Mouse (Mus musculus) midbrain, postnatal 0 days (tissue): Measurements from ENCODE around the gene Itsn2. TPM values are rescaled to one million over a fixed set of nuclear protein-coding genes. Genes with fewer than 3 reads are reported as not detected.

Experiments used
- ATAC-seq: fragments of 200-750 bp; cut with Nextera tagmentation; 2 replicates; pipeline ENCODE4 v1.8.0; 2017; ENCODE audit warnings: moderate number of reproducible peaks, mild to moderate bottlenecking, moderate TSS enrichment, moderate library complexity; ENCODE audit not compliant: low FRiP score
- DNase-seq: peaks from one replicate; pipeline ENCODE4 v3.0.0-alpha.2; 2015; ENCODE audit warnings: low spot score
- H3K27ac ChIP-seq: fragments of 300-500 bp; sonication (generic); 2 replicates; pipeline ENCODE4 v1.5.1; 2014; ENCODE audit warnings: low read depth, mild to moderate bottlenecking, low read length, mixed read lengths
- H3K27me3 ChIP-seq: fragments of 300-500 bp; sonication (generic); 2 replicates; pipeline ENCODE4 v1.6.1; 2014; ENCODE audit warnings: low read length, control low read depth, mixed read lengths; ENCODE audit not compliant: insufficient read depth
- H3K36me3 ChIP-seq: fragments of 300-500 bp; sonication (generic); 2 replicates; pipeline ENCODE4 v1.6.1; 2014; ENCODE audit warnings: low read length, control low read depth, mixed read lengths; ENCODE audit not compliant: insufficient read depth
- H3K4me1 ChIP-seq: fragments of 300-500 bp; sonication (generic); 2 replicates; pipeline ENCODE4 v1.6.1; 2014; ENCODE audit warnings: mild to moderate bottlenecking, control low read depth, antibody characterized with exemption, low read length, mixed read lengths; ENCODE audit not compliant: insufficient read depth
- H3K4me2 ChIP-seq: fragments of 300-500 bp; sonication (generic); 2 replicates; pipeline ENCODE4 v1.6.1; 2014; ENCODE audit warnings: low read depth, mild to moderate bottlenecking, low read length, mixed read lengths; ENCODE audit not compliant: poor library complexity, severe bottlenecking
- H3K4me3 ChIP-seq: fragments of 300-500 bp; sonication (generic); 2 replicates; pipeline ENCODE4 v1.5.1; 2014; ENCODE audit warnings: low read depth, mild to moderate bottlenecking, low read length, moderate library complexity
- H3K9ac ChIP-seq: fragments of 300-500 bp; sonication (generic); replicated peaks from 2 replicates; pipeline ENCODE4 v1.6.1; 2014; ENCODE audit warnings: mild to moderate bottlenecking, low read length, moderate library complexity, mixed read lengths; ENCODE audit not compliant: poor library complexity, severe bottlenecking
- H3K9me3 ChIP-seq: fragments of 300-500 bp; sonication (generic); 2 replicates; pipeline ENCODE4 v1.6.1; 2016; ENCODE audit warnings: low read length, control low read depth
- CTCF ChIP-seq: IDR thresholded peaks from 2 replicates; pipeline ENCODE4 v1.5.1; 2016; ENCODE audit warnings: antibody characterized with exemption, mild to moderate bottlenecking
- WGBS: fragments of 180-500 bp; shearing (Covaris S2); extraction: QIAGEN DNeasy Blood & Tissue Kit; methylation state at CpG from one replicate; pipeline ENCODE4 v1.1.7; 2014; 5-methylcytosine and 5-hydroxymethylcytosine counted together
- polyA plus RNA-seq: library from polyadenylated mRNA; unstranded; fragments of >200 nt; fragmentation: Nextera tagmentation; extraction: Ambion mirVana; gene quantifications from 2 replicates; pipeline ENCODE4 v1.2.1, GENCODE M21; 2015
- total RNA-seq: library from RNA; depleted of rRNA; stranded (reverse); fragments of >200 nt; gene quantifications from 2 replicates; pipeline ENCODE4 v1.2.3, GENCODE M21; 2014

The Itsn2 gene
- total and polyA plus RNA-seq, 2 experiments from 2014 or later = 20.6 to 27.1 TPM

DNA sequence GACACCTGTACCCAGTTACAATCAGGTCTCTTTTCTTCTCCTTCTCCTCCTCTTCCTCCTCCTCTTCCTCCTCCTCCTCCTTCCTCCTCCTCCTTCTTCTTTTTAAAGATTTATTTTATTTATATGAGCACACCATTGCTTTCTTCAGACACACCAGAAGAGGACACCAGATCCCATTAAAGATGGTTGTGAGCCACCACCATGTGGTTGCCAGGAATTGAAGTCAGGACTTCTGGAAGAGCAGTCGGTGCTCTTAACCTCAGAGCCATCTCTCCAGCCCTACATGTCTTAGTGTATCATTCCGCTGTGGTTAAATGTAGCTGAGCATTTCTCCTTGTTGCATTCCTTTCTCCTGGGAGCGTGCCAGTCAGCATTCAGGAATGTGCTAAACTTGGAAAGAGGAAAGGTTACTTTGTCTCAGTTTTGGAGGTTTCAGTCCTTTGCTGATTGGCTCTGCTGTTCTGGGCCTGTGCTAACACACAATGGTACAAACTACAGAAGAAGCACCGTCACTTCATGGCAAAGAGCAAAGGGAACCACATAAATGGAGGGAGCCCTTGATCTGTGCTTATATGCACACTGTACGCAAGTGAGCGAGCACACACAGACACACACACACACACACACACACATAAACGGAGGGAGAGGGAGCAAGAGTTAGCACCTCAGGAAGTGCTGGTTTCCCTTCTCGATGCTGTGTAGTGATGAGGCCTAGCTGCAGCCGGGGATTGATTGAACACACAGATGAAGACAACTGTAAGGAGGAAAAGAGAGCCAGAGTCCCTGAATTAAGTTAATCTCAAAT is 33.8 kb upstream of the Itsn2 start:
- no peaks in the 10 kb centered on the region for H3K27me3 ChIP-seq
- H3K4me2 ChIP-seq = no peak overlapping the region
- H3K9me3 ChIP-seq = no peaks in the 10 kb centered on the region
- no peaks in the 10 kb centered on the region for H3K4me1 ChIP-seq
- no peak overlapping the region for H3K27ac ChIP-seq
- ATAC-seq (no peak), DNase-seq (no peak)
- H3K36me3 ChIP-seq = no peaks in the 10 kb centered on the region
- no peak for TF ChIP-seq CTCF
- H3K4me3 ChIP-seq = no peak overlapping the region
- WGBS = 79% methylated on average over 9 of the region's 9 CpGs
- no peak overlapping the region for H3K9ac ChIP-seq

DNA sequence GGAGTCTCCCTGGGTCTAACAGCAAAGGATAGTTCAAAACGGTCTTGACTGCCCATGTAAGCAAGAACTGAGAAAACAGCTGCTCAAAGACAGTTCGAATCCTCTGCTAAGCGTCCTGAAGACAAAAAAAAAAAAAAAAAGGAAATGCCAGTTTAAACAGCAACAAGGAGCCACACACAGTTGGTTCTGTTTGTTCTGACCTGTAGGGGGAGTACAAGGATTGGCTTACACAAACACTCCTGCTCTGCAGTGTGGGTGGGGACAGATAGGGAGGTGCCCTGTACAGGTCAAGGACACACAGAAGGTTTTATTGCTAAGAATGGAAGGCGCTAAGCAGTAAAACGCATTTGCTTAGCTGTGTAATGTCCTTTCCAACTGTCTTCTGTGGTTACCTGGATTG is 20.6 kb upstream of the Itsn2 start:
- 38% methylated on average over 5 of the region's 5 CpGs for WGBS
- Histone ChIP-seq H3K36me3 (no peaks in the 10 kb centered on the region), H3K9me3 (no peaks in the 10 kb centered on the region), H3K27me3 (no peaks in the 10 kb centered on the region), H3K4me3 (no peak overlapping the region), H3K27ac (no peak overlapping the region), H3K4me2 (no peak overlapping the region), H3K4me1 (no peaks in the 10 kb centered on the region), H3K9ac (no peak overlapping the region)
- DNase-seq = peak; percentile 50
- peak; percentile 56 for TF ChIP-seq CTCF
- ATAC-seq = no peak

DNA sequence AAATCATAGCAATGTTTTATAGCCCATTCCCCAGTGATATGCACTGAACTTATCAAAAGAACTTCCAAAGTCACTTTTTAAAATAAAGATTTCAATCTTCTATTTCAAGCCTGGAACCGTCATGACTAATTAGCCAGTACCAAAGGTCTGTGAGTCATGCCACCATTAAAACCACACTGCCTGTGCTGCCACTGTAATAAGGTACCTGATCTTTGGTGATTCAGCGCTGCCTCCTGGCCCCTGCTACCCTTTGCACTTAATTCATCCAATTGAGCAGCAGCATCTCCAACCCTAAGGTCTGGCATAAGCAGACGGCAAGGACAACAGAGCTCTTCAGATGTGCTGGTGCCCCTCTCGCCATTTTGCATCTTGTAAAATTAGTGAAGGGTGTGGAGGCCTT is 18.4 kb upstream of the Itsn2 start:
- no peak overlapping the region for H3K27ac ChIP-seq
- no peak for TF ChIP-seq CTCF
- no peak overlapping the region for H3K4me3 ChIP-seq
- H3K9me3 ChIP-seq = no peaks in the 10 kb centered on the region
- H3K9ac ChIP-seq = no peak overlapping the region
- no peaks in the 10 kb centered on the region for H3K36me3 ChIP-seq
- WGBS = 79% methylated on average over 4 of the region's 4 CpGs
- H3K27me3 ChIP-seq = no peaks in the 10 kb centered on the region
- H3K4me1 ChIP-seq = no peaks in the 10 kb centered on the region
- ATAC-seq = no peak
- no peak overlapping the region for H3K4me2 ChIP-seq
- DNase-seq = no peak

DNA sequence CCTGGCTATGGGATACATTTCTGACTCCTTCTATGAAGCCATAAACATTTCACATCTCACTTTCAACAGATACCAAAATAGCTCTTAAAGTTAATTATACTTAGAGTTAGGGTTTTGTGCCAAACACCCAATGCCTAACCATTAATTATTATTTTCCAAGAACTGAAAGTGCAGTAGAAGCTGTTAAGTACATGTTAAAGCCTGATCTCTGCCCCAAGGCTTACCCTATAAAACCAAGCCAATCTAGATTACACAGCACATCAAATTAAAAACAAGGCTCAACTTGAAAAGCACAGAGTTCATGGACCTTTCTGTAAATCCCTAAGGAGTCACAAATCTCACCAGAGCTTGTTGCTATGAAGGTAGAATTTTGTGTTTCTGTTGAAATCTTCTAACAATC is 10.1 kb upstream of the Itsn2 start:
- ATAC-seq = no peak
- Histone ChIP-seq H3K27ac (no peak overlapping the region), H3K36me3 (no peaks in the 10 kb centered on the region), H3K4me1 (no peaks in the 10 kb centered on the region), H3K9ac (no peak overlapping the region), H3K4me2 (no peak overlapping the region), H3K4me3 (no peak overlapping the region), H3K27me3 (no peaks in the 10 kb centered on the region), H3K9me3 (no peaks in the 10 kb centered on the region)
- no peak for TF ChIP-seq CTCF
- DNase-seq = no peak

DNA sequence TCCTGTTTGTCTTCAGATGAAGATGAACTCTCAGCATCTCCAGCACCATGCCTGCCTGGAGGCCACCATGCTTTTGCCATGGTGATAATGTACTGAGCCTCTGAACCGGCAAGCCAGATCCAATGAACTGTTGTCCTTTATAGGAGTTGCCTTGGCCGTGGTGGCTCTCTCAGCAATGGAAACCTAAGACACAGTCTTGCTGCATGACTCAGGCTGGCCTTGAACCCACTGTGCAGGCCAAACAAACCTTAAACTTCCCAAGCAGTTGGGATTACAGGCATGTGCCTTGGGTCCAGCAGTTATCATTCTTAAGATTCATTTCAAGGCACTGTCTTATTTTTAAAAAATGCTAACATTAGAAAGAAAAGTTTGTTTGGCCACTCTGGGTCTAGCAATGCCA is 4.6 kb upstream of the Itsn2 start:
- ATAC-seq (no peak), DNase-seq (no peak)
- Histone ChIP-seq H3K9ac (no peak overlapping the region), H3K4me2 (no peak overlapping the region), H3K36me3 (no peaks in the 10 kb centered on the region), H3K9me3 (no peaks in the 10 kb centered on the region), H3K4me3 (no peak overlapping the region), H3K27ac (no peak overlapping the region), H3K27me3 (no peaks in the 10 kb centered on the region), H3K4me1 (no peaks in the 10 kb centered on the region)
- WGBS = 70% methylated on average over 2 of the region's 2 CpGs
- no peak for TF ChIP-seq CTCF

DNA sequence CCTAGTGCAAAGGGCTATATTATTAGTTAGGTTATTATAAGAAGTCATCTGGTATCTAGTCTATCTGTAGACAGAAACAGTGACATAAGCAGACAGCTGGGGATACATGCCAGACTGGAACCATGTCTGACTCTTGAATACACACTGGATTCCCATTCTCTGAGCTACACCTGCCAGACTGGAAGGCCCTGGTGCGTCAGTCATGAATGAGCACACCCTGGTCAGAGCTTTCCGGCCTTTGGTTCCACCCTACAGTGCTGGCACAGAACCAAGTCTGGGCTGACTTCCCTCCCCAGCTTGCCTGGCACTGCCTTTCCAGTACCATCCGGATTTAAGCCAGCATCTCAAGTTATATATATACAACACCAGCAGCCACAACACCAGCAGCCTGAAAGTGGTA is 3.8 kb upstream of the Itsn2 start:
- no peak overlapping the region for H3K9ac ChIP-seq
- no peak for ATAC-seq

More for the DNA sequence above, 3.8 kb upstream of the Itsn2 start:
- peak; percentile 51 for DNase-seq
- Histone ChIP-seq H3K27ac (no peak overlapping the region), H3K4me3 (no peak overlapping the region), H3K4me1 (no peaks in the 10 kb centered on the region), H3K36me3 (no peaks in the 10 kb centered on the region), H3K4me2 (no peak overlapping the region), H3K9me3 (no peaks in the 10 kb centered on the region), H3K27me3 (no peaks in the 10 kb centered on the region)
- 63% methylated on average over 3 of the region's 3 CpGs for WGBS
- TF ChIP-seq CTCF = no peak
